Mouse (Mus musculus): ENCODE data around the gene Acad9. TPM values are rescaled to one million over a fixed set of nuclear protein-coding genes. Genes with fewer than 3 reads are reported as not detected.

The Acad9 gene
- polyA plus RNA-seq, 1 experiment from 2014 or later: 46.1 TPM

GRCm38 (mm10) chr3:36049106-36049505, 16.7 kb upstream of the Acad9 start:
- DNase-seq (ENCODE audit: low spot score): peak; percentile 52
- Histone ChIP-seq H3K27ac (ENCODE audit: low read length) (no peak overlapping the region), H3K4me2 (replicated peaks; ENCODE audit: low read depth, low read length) (no peak overlapping the region), H3K9me3 (ENCODE audit: low read length) (no peaks in the 10 kb centered on the region), H3K36me3 (ENCODE audit: insufficient read depth, low read length) (no peaks in the 10 kb centered on the region), H3K9ac (replicated peaks; ENCODE audit: low read depth) (no peak overlapping the region), H3K27me3 (replicated peaks; ENCODE audit: insufficient read depth, low read length) (no peaks in the 10 kb centered on the region), H3K4me1 (ENCODE audit: insufficient read depth, low read depth, low read length) (no peaks in the 10 kb centered on the region), H3K4me3 (ENCODE audit: low read depth, low read length) (no peak overlapping the region)
- TF ChIP-seq CTCF (IDR thresholded peaks at IDR 0.05) (no peak), EP300 (IDR thresholded peaks at IDR 0.05) (no peak)
- 27% methylated on average over 1 of the region's 1 CpGs for WGBS
- no peak for ATAC-seq

- H3K36me3 ChIP-seq (ENCODE audit: insufficient read depth, low read length): no peaks in the 10 kb centered on the region
- DNase-seq (ENCODE audit: low spot score): no peak
- WGBS: 93% methylated on average over 6 of the region's 6 CpGs
Measured at GRCm38 (mm10) chr3:36053447-36053846, 12.3 kb upstream of the Acad9 start, which contains the start of gene Ccdc144b. Gene Ccdc144b, minus strand, starts transcription at chr3:36053547.

GRCm38 (mm10) chr3:36060096-36060850, 5.5 kb upstream of the Acad9 start:
- TF ChIP-seq CTCF (IDR thresholded peaks at IDR 0.05) (peak; percentile 82), EP300 (IDR thresholded peaks at IDR 0.05) (no peak)
- 33% methylated on average over 8 of the region's 8 CpGs for WGBS
- DNase-seq (ENCODE audit: low spot score) (peak; percentile 84), ATAC-seq (peak; percentile 35; the same call in 1 of the 2 replicates)
- Histone ChIP-seq H3K4me1 (ENCODE audit: insufficient read depth, low read depth, low read length) (no peaks in the 10 kb centered on the region), H3K9me3 (ENCODE audit: low read length) (no peaks in the 10 kb centered on the region), H3K4me2 (replicated peaks; ENCODE audit: low read depth, low read length) (no peak overlapping the region), H3K36me3 (ENCODE audit: insufficient read depth, low read length) (no peaks in the 10 kb centered on the region), H3K27ac (ENCODE audit: low read length) (no peak overlapping the region), H3K27me3 (replicated peaks; ENCODE audit: insufficient read depth, low read length) (no peaks in the 10 kb centered on the region), H3K9ac (replicated peaks; ENCODE audit: low read depth) (no peak overlapping the region), H3K4me3 (ENCODE audit: low read depth, low read length) (no peak overlapping the region)

More at GRCm38 (mm10) chr3:36053447-36053846, 12.3 kb upstream of the Acad9 start, which contains the start of gene Ccdc144b:
- no peaks in the 10 kb centered on the region for H3K4me1 ChIP-seq (ENCODE audit: insufficient read depth, low read depth, low read length)
- TF ChIP-seq CTCF (IDR thresholded peaks at IDR 0.05) (no peak), EP300 (IDR thresholded peaks at IDR 0.05) (no peak)
- no peak within 1 kb of the TSS for H3K4me3 ChIP-seq (ENCODE audit: low read depth, low read length)
- no peak within 1 kb of the TSS for H3K4me2 ChIP-seq (replicated peaks; ENCODE audit: low read depth, low read length)
- H3K27ac ChIP-seq (ENCODE audit: low read length): no peak within 1 kb of the TSS
- no peak within 1 kb of the TSS for H3K9ac ChIP-seq (replicated peaks; ENCODE audit: low read depth)
- H3K27me3 ChIP-seq (replicated peaks; ENCODE audit: insufficient read depth, low read length): no peaks in the 10 kb centered on the region
- no peak for ATAC-seq
- no peaks in the 10 kb centered on the region for H3K9me3 ChIP-seq (ENCODE audit: low read length)

- DNase-seq (ENCODE audit: low spot score) (no peak), ATAC-seq (no peak)
- no peak overlapping the region for H3K9ac ChIP-seq (replicated peaks; ENCODE audit: low read depth)
- H3K27ac ChIP-seq (ENCODE audit: low read length): no peak overlapping the region
- no peaks in the 10 kb centered on the region for H3K36me3 ChIP-seq (ENCODE audit: insufficient read depth, low read length)
- H3K27me3 ChIP-seq (replicated peaks; ENCODE audit: insufficient read depth, low read length): no peaks in the 10 kb centered on the region
- H3K4me2 ChIP-seq (replicated peaks; ENCODE audit: low read depth, low read length): no peak overlapping the region
- WGBS: 86% methylated on average over 1 of the region's 1 CpGs
- no peak overlapping the region for H3K4me3 ChIP-seq (ENCODE audit: low read depth, low read length)
- peaks cover 2% of the 10 kb centered on the region; the same call in 1 of the 2 replicates for H3K4me1 ChIP-seq (ENCODE audit: insufficient read depth, low read depth, low read length)
- TF ChIP-seq EP300 (IDR thresholded peaks at IDR 0.05) (no peak), CTCF (IDR thresholded peaks at IDR 0.05) (no peak)
- no peaks in the 10 kb centered on the region for H3K9me3 ChIP-seq (ENCODE audit: low read length)
Measured at GRCm38 (mm10) chr3:36064592-36065061, 1.2 kb upstream of the Acad9 start.

GRCm38 (mm10) chr3:36065166-36065565, 613 bp upstream of the Acad9 start:
- Histone ChIP-seq H3K27me3 (replicated peaks; ENCODE audit: insufficient read depth, low read length) (no peaks in the 10 kb centered on the region), H3K4me2 (replicated peaks; ENCODE audit: low read depth, low read length) (peak overlapping the region; percentile 79), H3K36me3 (ENCODE audit: insufficient read depth, low read length) (no peaks in the 10 kb centered on the region), H3K4me3 (ENCODE audit: low read depth, low read length) (peak overlapping the region; percentile 82; the same call in 1 of the 2 replicates), H3K4me1 (ENCODE audit: insufficient read depth, low read depth, low read length) (peaks cover 2% of the 10 kb centered on the region; the same call in 1 of the 2 replicates), H3K9ac (replicated peaks; ENCODE audit: low read depth) (no peak overlapping the region), H3K9me3 (ENCODE audit: low read length) (no peaks in the 10 kb centered on the region), H3K27ac (ENCODE audit: low read length) (no peak overlapping the region)
- TF ChIP-seq CTCF (IDR thresholded peaks at IDR 0.05) (no peak), EP300 (IDR thresholded peaks at IDR 0.05) (no peak)
- DNase-seq (ENCODE audit: low spot score) (no peak), ATAC-seq (no peak)
- 95% methylated on average over 2 of the region's 2 CpGs for WGBS

- WGBS: 65% methylated on average over 6 of the region's 6 CpGs
- ATAC-seq: no peak
- no peak overlapping the region for H3K4me3 ChIP-seq (ENCODE audit: low read depth, low read length)
- no peak overlapping the region for H3K4me2 ChIP-seq (replicated peaks; ENCODE audit: low read depth, low read length)
- peaks cover 2% of the 10 kb centered on the region; the same call in 1 of the 2 replicates for H3K4me1 ChIP-seq (ENCODE audit: insufficient read depth, low read depth, low read length)
- H3K27me3 ChIP-seq (replicated peaks; ENCODE audit: insufficient read depth, low read length): no peaks in the 10 kb centered on the region
- H3K9ac ChIP-seq (replicated peaks; ENCODE audit: low read depth): no peak overlapping the region
- H3K9me3 ChIP-seq (ENCODE audit: low read length): no peaks in the 10 kb centered on the region
- TF ChIP-seq CTCF (IDR thresholded peaks at IDR 0.05): no peak
- TF ChIP-seq EP300 (IDR thresholded peaks at IDR 0.05): no peak
- no peak overlapping the region for H3K27ac ChIP-seq (ENCODE audit: low read length)
- no peaks in the 10 kb centered on the region for H3K36me3 ChIP-seq (ENCODE audit: insufficient read depth, low read length)
- DNase-seq (ENCODE audit: low spot score): peak; percentile 7
Measured at GRCm38 (mm10) chr3:36067731-36068130, 2.0 kb downstream of the Acad9 start.

Measured in lung, postnatal 0 days (tissue).